Mouse (Mus musculus): ENCODE measurements at regions not wholly inside any gene's neighbourhood (a gene's known extent, or its start where the extent isn't known, plus 50 kb on each side); places are given as distances from the start of the nearest gene placed in this dataset.

DNA sequence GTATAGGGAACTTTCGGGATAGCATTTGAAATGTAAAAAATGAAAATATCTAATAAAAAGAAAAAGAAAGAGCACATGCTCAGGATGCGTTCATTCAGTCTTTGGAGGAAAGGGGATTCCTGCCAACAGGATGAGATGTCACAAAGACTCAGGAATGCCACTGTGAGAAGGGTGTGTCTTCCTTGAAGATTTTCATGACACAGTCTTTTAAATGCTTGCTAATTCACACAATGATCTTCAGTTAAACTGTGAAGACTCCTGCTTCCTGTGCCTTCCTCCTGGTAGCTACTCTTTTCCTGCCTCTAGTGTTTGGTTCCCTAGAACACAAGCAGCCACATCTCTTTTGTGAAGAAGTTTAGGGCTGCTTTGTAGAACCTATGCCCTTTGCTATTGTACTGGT is 345.5 kb downstream of the Gpat3 start:
- no peak for TF ChIP-seq ZNF384 (IDR thresholded peaks at IDR 0.05; ENCODE audit: low read depth, low read length)
- no peak overlapping the region for H3K27ac ChIP-seq (ENCODE audit: control insufficient read depth, low read depth, low read length)
- no peak overlapping the region for H3K9ac ChIP-seq (ENCODE audit: control insufficient read depth, low read depth, low read length, poor library complexity, severe bottlenecking)
- no peak for DNase-seq (ENCODE audit: low read depth, low spot score)
- no peak overlapping the region for H3K4me3 ChIP-seq (ENCODE audit: control insufficient read depth in 1 of 2, insufficient read depth in 1 of 2, low read depth in 2 of 2, low read length in 2 of 2)
- no peaks in the 10 kb centered on the region for H3K36me3 ChIP-seq (ENCODE audit: control insufficient read depth in 1 of 2, insufficient read depth in 2 of 2, low read length in 2 of 2)
- H3K4me1 ChIP-seq (ENCODE audit: control insufficient read depth in 1 of 2, insufficient read depth in 2 of 2, low read length in 2 of 2), result no peaks in the 10 kb centered on the region
- no peaks in the 10 kb centered on the region for H3K79me2 ChIP-seq (ENCODE audit: control insufficient read depth, insufficient read depth, low read length, poor library complexity)
- H3K9me3 ChIP-seq (replicated peaks; ENCODE audit: insufficient read depth, low read length), result no peaks in the 10 kb centered on the region
- no peaks in the 10 kb centered on the region for H3K27me3 ChIP-seq (ENCODE audit: control insufficient read depth in 1 of 2, insufficient read depth in 2 of 2, low read length in 2 of 2)

DNA sequence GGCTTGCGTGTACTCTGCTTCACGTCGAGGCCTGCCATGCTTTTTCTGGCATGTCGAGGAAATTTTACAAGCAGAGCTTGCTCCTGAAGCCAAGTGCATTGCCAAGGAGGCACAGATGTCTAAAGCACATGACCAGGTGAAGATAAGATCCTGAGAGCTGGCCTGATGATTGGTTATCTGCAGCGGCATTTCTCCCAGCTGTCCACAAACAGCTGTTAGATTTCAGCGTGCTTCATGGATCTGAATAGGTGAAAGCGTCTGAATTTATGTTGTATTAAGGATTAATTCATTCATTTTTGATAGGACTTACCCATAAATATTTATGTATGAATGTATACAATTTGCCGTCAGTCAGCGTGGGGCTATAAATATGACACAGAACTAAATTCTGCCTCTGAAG is 327.7 kb downstream of the Gpat3 start:
- TF ChIP-seq HCFC1 (IDR thresholded peaks at IDR 0.05; ENCODE audit: low read depth, low read length) (no peak), CHD2 (IDR thresholded peaks at IDR 0.05; ENCODE audit: low read length) (no peak), POLR2AphosphoS5 (IDR thresholded peaks at IDR 0.05; ENCODE audit: borderline replicate concordance, low read depth, low read length) (no peak), TBP (IDR thresholded peaks at IDR 0.05; ENCODE audit: low read depth, low read length) (no peak), POLR2AphosphoS2 (IDR thresholded peaks at IDR 0.05; ENCODE audit: low read length) (no peak), USF1 (IDR thresholded peaks at IDR 0.05; ENCODE audit: low read depth, low read length) (no peak), ETS1 (IDR thresholded peaks at IDR 0.05; ENCODE audit: low read depth, low read length) (no peak), ZMIZ1 (IDR thresholded peaks at IDR 0.05; ENCODE audit: low read depth, low read length) (no peak), CHD1 (IDR thresholded peaks at IDR 0.05; ENCODE audit: low read depth, low read length) (no peak), USF2 (IDR thresholded peaks at IDR 0.05; ENCODE audit: borderline replicate concordance in 1 of 2, insufficient read depth in 1 of 2, low read depth in 1 of 2, low read length in 2 of 2) (no peak), GATA1 (IDR thresholded peaks at IDR 0.05; ENCODE audit: low read depth, low read length) (no peak)
- Histone ChIP-seq H3K9ac (ENCODE audit: control insufficient read depth, low read depth, low read length, poor library complexity, severe bottlenecking) (no peak overlapping the region), H3K36me3 (ENCODE audit: control insufficient read depth in 1 of 2, insufficient read depth in 2 of 2, low read length in 2 of 2) (no peaks in the 10 kb centered on the region), H3K27ac (ENCODE audit: control insufficient read depth, low read depth, low read length) (no peak overlapping the region), H3K27me3 (ENCODE audit: control insufficient read depth in 1 of 2, insufficient read depth in 2 of 2, low read length in 2 of 2) (no peaks in the 10 kb centered on the region), H3K9me3 (replicated peaks; ENCODE audit: insufficient read depth, low read length) (no peaks in the 10 kb centered on the region), H3K79me2 (ENCODE audit: control insufficient read depth, insufficient read depth, low read length, poor library complexity) (no peaks in the 10 kb centered on the region), H3K4me1 (ENCODE audit: control insufficient read depth in 1 of 2, insufficient read depth in 2 of 2, low read length in 2 of 2) (no peaks in the 10 kb centered on the region), H3K4me3 (ENCODE audit: control insufficient read depth in 1 of 2, insufficient read depth in 1 of 2, low read depth in 2 of 2, low read length in 2 of 2) (no peak overlapping the region)
- DNase-seq (ENCODE audit: low read depth, low spot score), result no peak

DNA sequence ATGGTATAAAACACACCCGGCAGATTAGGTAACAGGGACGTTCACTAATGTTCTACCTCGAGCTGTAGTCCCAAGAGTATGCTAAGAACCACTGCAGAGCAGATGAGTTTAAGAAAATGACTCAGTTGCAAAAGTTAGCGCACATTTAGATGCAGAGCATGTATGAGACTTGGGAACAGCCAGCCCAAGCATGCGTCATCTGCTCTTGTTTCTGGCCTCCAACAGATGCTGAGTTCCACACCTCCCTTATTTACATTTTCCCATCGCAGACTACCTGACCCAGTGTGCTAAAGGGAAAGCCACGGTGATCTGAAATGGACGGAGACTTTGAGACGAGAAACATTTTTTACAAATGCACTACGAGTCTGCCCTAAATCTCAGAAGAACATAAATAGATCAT is 327.3 kb downstream of the Gpat3 start:
- Histone ChIP-seq H3K9ac (ENCODE audit: control insufficient read depth, low read depth, low read length, poor library complexity, severe bottlenecking) (no peak overlapping the region), H3K4me1 (ENCODE audit: control insufficient read depth in 1 of 2, insufficient read depth in 2 of 2, low read length in 2 of 2) (no peaks in the 10 kb centered on the region)
- DNase-seq (ENCODE audit: low read depth, low spot score), result no peak

More for the DNA sequence above, 327.3 kb downstream of the Gpat3 start:
- TF ChIP-seq NRF1 (IDR thresholded peaks at IDR 0.05; ENCODE audit: insufficient read depth, low read depth, low read length, poor library complexity, severe bottlenecking) (no peak), GATA1 (IDR thresholded peaks at IDR 0.05; ENCODE audit: low read depth, low read length) (no peak), ZKSCAN1 (IDR thresholded peaks at IDR 0.05; ENCODE audit: low read depth, low read length) (no peak), GABPA (IDR thresholded peaks at IDR 0.05; ENCODE audit: low read depth, low read length) (no peak), BHLHE40 (IDR thresholded peaks at IDR 0.05; ENCODE audit: borderline replicate concordance, low read depth, low read length) (no peak), KAT2A (conservative IDR thresholded peaks at IDR 0.05; ENCODE audit: low read depth, low read length) (no peak)
- Histone ChIP-seq H3K27me3 (ENCODE audit: control insufficient read depth in 1 of 2, insufficient read depth in 2 of 2, low read length in 2 of 2) (no peaks in the 10 kb centered on the region), H3K79me2 (ENCODE audit: control insufficient read depth, insufficient read depth, low read length, poor library complexity) (no peaks in the 10 kb centered on the region), H3K36me3 (ENCODE audit: control insufficient read depth in 1 of 2, insufficient read depth in 2 of 2, low read length in 2 of 2) (no peaks in the 10 kb centered on the region), H3K27ac (ENCODE audit: control insufficient read depth, low read depth, low read length) (no peak overlapping the region), H3K9me3 (replicated peaks; ENCODE audit: insufficient read depth, low read length) (no peaks in the 10 kb centered on the region), H3K4me3 (ENCODE audit: control insufficient read depth in 1 of 2, insufficient read depth in 1 of 2, low read depth in 2 of 2, low read length in 2 of 2) (no peak overlapping the region)
